Mouse (Mus musculus): ENCODE data around the gene Piezo1. TPM values are rescaled to one million over a fixed set of nuclear protein-coding genes. Genes with fewer than 3 reads are reported as not detected.
A peak's percentile ranks its signal among the peaks of the same experiment; 100 is the strongest.

Gene Piezo1
- polyA plus RNA-seq, 1 experiment: 22.2 TPM

DNA sequence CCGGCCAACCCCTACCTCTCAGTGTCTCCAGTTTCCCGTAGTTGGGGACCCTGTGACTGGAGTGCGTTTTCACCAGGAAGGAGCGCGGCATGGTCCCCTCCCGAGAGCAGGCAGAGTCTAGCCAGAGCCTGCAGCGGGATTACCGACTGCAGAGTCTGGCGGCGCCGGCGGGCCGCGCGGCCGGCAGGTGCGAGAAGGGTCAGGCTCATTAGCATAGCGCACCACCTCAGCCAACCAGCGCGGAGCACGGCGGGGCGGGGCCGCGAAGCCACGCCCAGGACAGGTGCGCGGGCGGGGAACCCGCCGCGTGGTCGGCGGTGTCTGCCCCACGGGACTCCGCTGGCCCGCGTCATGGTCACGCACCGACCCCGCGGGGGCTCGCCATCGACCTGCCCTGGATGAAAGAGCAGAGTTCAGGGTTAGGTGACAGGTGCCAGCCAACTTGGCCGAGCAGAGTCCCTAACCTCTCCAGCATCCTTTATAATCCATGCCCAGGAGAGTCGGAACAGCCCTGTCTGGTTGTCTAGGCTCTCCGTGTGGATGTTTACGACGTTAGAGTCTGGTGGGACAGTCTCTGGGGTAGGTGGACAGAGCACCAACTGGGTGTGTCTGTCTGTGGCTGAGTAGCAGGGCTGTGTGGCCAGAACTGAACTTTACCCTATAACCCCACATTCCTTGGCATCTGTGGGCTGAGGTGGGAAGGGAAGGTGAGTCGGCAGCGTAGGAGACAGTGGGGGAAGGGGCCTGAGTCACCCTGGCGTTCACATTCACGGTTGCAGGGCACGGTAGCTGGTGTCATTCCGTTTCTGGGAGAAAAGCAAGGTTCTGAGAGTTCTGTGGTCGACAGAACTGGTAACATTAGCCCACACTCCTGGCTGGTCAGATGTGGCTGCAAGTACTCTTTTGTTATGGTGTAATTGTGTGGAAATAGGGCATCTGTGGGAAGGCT lies 90.3 kb downstream of the Piezo1 start, which contains the start of gene Snai3:
Snai3 (minus strand) TSS at position 210 of the 949 bp plus-strand sequence.
- peaks cover 80% of the 10 kb centered on the region for H3K27me3 ChIP-seq (ENCODE audit: control insufficient read depth)
- peaks cover 26% of the 10 kb centered on the region for H3K4me1 ChIP-seq (ENCODE audit: control insufficient read depth)
- H3K36me3 ChIP-seq (ENCODE audit: control insufficient read depth): no peaks in the 10 kb centered on the region; the same call in 1 of the 2 replicates
- H3K9me3 ChIP-seq (ENCODE audit: control insufficient read depth, low read length): peaks cover 7% of the 10 kb centered on the region; the same call in 1 of the 2 replicates
- TF ChIP-seq GATA1 (IDR thresholded peaks at IDR 0.05; ENCODE audit: low read length): no peak
- peak within 1 kb of the TSS; percentile 17 for H3K4me3 ChIP-seq (replicated peaks)

DNA sequence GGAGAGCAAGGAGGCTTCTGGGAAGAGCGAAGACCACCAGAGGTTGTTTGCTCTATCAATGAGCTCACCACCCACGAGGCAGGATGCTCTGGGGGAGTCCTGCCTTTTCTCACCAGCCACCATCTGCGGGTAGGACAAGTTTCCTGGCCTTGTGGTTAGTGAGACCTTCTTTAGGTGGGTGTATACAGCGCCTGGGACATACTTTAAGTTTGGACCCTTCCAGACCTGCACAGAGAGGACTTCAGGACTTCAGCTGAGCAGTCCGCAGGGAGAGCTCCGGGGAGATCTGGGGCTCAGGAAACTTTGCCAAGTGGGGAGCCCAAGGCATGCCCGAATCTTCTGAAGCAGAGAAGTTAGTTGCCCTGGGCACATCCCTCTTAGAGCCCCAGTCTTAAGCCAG lies 91.1 kb downstream of the Piezo1 start:
- Histone ChIP-seq H3K4me3 (replicated peaks) (no peak overlapping the region), H3K36me3 (ENCODE audit: control insufficient read depth) (no peaks in the 10 kb centered on the region), H3K9me3 (ENCODE audit: control insufficient read depth, low read length) (peaks cover 7% of the 10 kb centered on the region; the same call in 1 of the 2 replicates), H3K4me1 (ENCODE audit: control insufficient read depth) (peaks cover 23% of the 10 kb centered on the region), H3K27me3 (ENCODE audit: control insufficient read depth) (peaks cover 82% of the 10 kb centered on the region)
- TF ChIP-seq TAL1 (IDR thresholded peaks at IDR 0.05; ENCODE audit: low read length) (no peak), GATA1 (IDR thresholded peaks at IDR 0.05; ENCODE audit: low read length) (no peak)

DNA sequence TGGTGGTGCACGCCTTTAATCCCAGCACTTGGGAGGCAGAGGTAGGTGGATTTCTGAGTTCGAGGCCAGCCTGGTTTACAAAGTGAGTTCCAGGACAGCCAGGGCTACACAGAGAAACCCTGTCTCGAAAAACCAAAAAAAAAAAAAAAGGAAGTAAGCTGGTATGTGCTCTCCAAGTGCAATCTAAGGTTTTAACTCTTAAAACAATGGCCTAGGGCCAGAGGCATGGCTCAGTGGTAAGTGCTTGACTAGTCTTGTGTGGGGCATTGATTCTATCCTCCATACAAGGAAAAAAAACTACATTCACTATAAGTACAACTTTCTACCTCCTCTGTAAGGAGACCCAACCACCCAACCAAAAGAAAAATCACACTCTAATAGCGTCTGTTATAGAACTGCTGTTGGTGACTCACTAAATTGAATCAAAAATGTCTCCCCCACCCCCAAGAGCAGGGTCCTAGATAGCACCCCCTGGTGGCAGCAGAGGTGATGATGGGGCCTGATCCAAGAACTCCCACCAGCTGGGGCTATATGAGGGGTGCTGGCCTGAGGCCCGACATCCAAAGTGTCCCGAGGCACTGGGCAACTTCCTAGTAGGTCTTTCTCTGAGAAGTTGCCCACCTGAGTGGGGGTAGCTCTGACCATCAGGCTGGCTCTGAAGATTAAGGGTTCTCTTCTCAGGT lies 91.8 kb downstream of the Piezo1 start:
- H3K36me3 ChIP-seq (ENCODE audit: control insufficient read depth): no peaks in the 10 kb centered on the region
- H3K4me3 ChIP-seq (replicated peaks): no peak overlapping the region
- peaks cover 21% of the 10 kb centered on the region for H3K4me1 ChIP-seq (ENCODE audit: control insufficient read depth)
- H3K9me3 ChIP-seq (ENCODE audit: control insufficient read depth, low read length): peaks cover 7% of the 10 kb centered on the region; the same call in 1 of the 2 replicates
- H3K27me3 ChIP-seq (ENCODE audit: control insufficient read depth): peaks cover 82% of the 10 kb centered on the region
- no peak for TF ChIP-seq TAL1 (IDR thresholded peaks at IDR 0.05; ENCODE audit: low read length)
- TF ChIP-seq GATA1 (IDR thresholded peaks at IDR 0.05; ENCODE audit: low read length): no peak

DNA sequence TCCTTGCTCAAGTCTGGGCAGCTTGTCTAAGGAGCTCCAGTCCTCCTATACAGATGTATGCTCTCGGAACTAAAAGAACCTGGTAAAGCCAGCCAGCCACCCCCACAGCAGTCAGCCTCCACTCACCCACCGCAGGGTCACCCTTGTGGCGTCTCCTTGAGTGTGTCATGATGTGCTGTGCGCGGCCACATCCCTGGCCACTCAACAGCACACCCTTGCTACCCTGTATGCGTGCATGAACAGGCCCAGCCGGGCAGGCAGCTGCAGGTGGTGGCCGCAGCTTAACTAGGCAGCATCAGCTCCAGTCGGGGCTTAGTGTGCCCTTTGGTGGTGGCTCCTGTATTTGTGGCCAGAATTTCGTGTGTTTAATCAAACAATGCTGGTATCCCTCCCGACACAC lies 94.0 kb downstream of the Piezo1 start:
- Histone ChIP-seq H3K27me3 (ENCODE audit: control insufficient read depth) (peaks cover 62% of the 10 kb centered on the region), H3K4me1 (ENCODE audit: control insufficient read depth) (peaks cover 11% of the 10 kb centered on the region), H3K36me3 (ENCODE audit: control insufficient read depth) (no peaks in the 10 kb centered on the region), H3K4me3 (replicated peaks) (no peak overlapping the region), H3K9me3 (ENCODE audit: control insufficient read depth, low read length) (peaks cover 7% of the 10 kb centered on the region; the same call in 1 of the 2 replicates)
- TF ChIP-seq TAL1 (IDR thresholded peaks at IDR 0.05; ENCODE audit: low read length): no peak

DNA sequence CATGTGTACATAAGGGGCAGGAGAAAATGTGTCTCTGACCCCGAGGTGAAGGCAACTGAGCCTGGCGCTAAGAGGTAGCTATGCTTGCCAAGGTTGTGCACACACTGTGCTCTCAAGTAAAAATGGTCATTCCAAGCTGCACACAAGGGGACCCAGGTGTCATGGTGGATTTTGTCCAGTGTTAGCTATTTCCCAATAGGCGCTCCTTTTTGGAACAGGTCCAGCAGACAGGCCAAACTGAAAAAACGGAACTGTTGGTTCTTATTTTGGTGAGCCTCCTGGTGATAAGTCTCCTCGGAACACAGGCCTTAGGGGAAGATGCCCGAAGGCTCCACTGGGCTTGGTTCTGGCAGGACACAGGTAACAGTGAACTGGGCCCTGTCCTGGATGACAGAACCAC lies 96.7 kb downstream of the Piezo1 start:
- peaks cover 34% of the 10 kb centered on the region for H3K27me3 ChIP-seq (ENCODE audit: control insufficient read depth)
- H3K36me3 ChIP-seq (ENCODE audit: control insufficient read depth): no peaks in the 10 kb centered on the region
- H3K4me3 ChIP-seq (replicated peaks): no peak overlapping the region
- no peaks in the 10 kb centered on the region; the same call in 1 of the 2 replicates for H3K4me1 ChIP-seq (ENCODE audit: control insufficient read depth)
- no peaks in the 10 kb centered on the region for H3K9me3 ChIP-seq (ENCODE audit: control insufficient read depth, low read length)
- TF ChIP-seq TAL1 (IDR thresholded peaks at IDR 0.05; ENCODE audit: low read length) (no peak), GATA1 (IDR thresholded peaks at IDR 0.05; ENCODE audit: low read length) (no peak)

DNA sequence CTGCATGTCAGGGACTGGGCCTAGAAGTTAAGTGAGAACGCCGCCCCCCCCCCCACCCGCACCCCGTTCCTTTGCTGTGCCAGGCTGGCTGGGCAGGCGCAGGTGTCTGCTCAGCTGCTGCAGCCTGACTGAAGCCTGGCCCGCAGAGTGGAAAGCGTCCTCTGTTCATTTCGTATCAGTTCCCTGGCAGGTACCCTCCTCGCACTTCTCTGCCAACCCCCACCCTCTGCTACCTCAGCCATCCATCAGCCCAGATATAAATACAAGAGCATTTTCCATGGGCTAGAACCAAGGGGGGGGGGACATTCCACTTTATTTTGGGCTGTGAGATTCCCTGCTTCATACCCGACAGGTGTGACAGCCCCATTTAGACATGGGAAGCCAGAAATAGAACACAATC lies 99.0 kb downstream of the Piezo1 start:
- no peak overlapping the region for H3K4me3 ChIP-seq (replicated peaks)
- no peaks in the 10 kb centered on the region for H3K36me3 ChIP-seq (ENCODE audit: control insufficient read depth)
- H3K9me3 ChIP-seq (ENCODE audit: control insufficient read depth, low read length): no peaks in the 10 kb centered on the region
- H3K27me3 ChIP-seq (ENCODE audit: control insufficient read depth): peaks cover 19% of the 10 kb centered on the region
- no peak for TF ChIP-seq GATA1 (IDR thresholded peaks at IDR 0.05; ENCODE audit: low read length)
- TF ChIP-seq TAL1 (IDR thresholded peaks at IDR 0.05; ENCODE audit: low read length): no peak
- H3K4me1 ChIP-seq (ENCODE audit: control insufficient read depth): no peaks in the 10 kb centered on the region; the same call in 1 of the 2 replicates

DNA sequence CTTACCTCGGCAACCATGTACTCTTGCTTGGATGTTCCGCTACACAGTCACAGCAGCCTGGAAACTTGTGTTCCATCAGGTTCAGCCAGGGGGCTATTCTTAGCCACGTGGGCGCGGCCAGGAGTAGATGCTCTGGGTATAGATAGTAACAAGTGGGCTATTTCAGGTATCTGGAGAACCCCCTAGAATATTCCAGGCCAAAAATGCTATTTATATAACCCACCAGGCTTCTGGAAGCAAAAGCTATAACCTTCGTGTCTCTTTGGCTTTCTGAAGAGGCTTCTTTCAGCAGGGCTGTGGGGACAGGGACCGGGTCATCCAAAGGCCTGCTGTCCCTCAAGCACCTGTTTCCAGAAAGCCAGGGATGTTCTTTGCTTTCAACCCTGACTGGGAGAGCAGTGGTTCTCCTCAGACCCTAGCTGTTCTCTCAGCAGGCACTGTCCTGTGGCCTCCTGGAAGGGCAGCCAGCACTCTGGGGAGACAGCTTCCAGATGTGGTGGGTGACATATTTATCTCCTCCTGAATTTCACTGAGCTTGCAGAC lies 99.9 kb downstream of the Piezo1 start:
- H3K9me3 ChIP-seq (ENCODE audit: control insufficient read depth, low read length): no peaks in the 10 kb centered on the region
- no peak overlapping the region for H3K4me3 ChIP-seq (replicated peaks)
- no peak for TF ChIP-seq TAL1 (IDR thresholded peaks at IDR 0.05; ENCODE audit: low read length)
- TF ChIP-seq GATA1 (IDR thresholded peaks at IDR 0.05; ENCODE audit: low read length): no peak
- H3K36me3 ChIP-seq (ENCODE audit: control insufficient read depth): no peaks in the 10 kb centered on the region
- peaks cover 14% of the 10 kb centered on the region for H3K27me3 ChIP-seq (ENCODE audit: control insufficient read depth)
- no peaks in the 10 kb centered on the region; the same call in 1 of the 2 replicates for H3K4me1 ChIP-seq (ENCODE audit: control insufficient read depth)

DNA sequence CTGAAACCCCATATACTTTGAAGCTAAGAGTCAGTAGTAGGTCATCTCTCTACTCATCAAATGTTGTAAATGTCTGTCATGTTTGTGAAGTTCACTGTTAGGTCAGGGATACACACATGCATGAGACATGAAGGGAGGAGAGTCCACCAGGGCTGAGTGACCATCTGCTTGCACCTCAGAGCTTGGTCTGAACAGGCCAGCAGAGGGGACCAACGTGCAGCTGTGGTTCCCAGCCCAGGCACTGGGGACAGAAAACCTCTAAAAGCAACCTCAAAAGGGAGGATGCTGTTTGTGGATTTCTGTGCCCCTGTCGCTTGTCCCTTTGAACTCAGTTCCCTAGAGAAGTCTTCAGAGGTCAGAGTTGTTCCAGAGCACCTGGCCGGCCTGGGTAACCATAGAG lies 105.9 kb downstream of the Piezo1 start:
- H3K27me3 ChIP-seq (ENCODE audit: control insufficient read depth): peaks cover 9% of the 10 kb centered on the region
- H3K9me3 ChIP-seq (ENCODE audit: control insufficient read depth, low read length): no peaks in the 10 kb centered on the region
- no peak for TF ChIP-seq TAL1 (IDR thresholded peaks at IDR 0.05; ENCODE audit: low read length)
- no peak for TF ChIP-seq GATA1 (IDR thresholded peaks at IDR 0.05; ENCODE audit: low read length)
- no peaks in the 10 kb centered on the region; the same call in 1 of the 2 replicates for H3K36me3 ChIP-seq (ENCODE audit: control insufficient read depth)
- H3K4me1 ChIP-seq (ENCODE audit: control insufficient read depth): peaks cover 30% of the 10 kb centered on the region
- H3K4me3 ChIP-seq (replicated peaks): no peak overlapping the region

Measured in erythroblast, embryonic 14.5 days (primary cell).